Comparison of ENCODE assay signal across 13 mouse cellular contexts in the genomic region with DNA sequence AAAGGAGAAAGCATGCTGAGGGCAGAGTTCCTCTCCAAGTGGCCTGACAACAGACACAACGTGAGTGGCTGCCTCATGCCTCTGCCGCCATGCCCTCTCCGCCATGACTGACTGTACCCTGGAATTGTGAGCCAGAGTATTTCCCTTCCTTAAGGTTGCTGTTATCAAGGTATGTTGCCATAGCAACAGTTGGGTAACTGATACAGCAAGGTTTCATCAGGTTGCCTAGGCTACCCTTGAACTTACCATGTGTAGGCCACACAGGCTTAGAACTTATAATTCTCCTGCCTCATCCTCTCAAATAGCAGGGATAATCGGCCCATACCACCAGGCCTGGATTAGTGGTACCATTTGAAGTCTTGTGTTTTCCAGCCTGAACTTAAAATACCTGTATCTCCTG. TPM values are rescaled to one million over a fixed set of nuclear protein-coding genes. Genes with fewer than 3 reads are reported as not detected.
DNase-seq lines count a peak whose midpoint lies in the region; ATAC-seq and TF ChIP-seq lines count a peak whose summit lies in the region.
"Had no signal": no experiment of that assay in that cellular context is flagged by ENCODE, and none has a peak within 500 bp of the region (broad histone marks: within the 10 kb centered on the region; RNA-seq: fewer than 3 reads in every experiment).

No protein-coding gene starts in this region.

- no peak for DNase-seq in midbrain, embryonic 10.5 days (ENCODE audit: low spot score)
- no peak for DNase-seq in midbrain, postnatal 0 days (ENCODE audit: low spot score)
- no peak for DNase-seq in liver, embryonic 11.5 days (ENCODE audit: low spot score)
- DNase-seq in adrenal gland, adult 2 months = no peak
- no peak for DNase-seq in lung, postnatal 4 days
- no peak for DNase-seq in urinary bladder, adult 2 months (ENCODE audit: low spot score)
- DNase-seq: embryo, embryonic 11 days; heart, postnatal 10 days; right cerebral cortex, postnatal 25 days had no signal

- no peak overlapping the region for H3K4me3 ChIP-seq in midbrain, embryonic 10.5 days
- H3K4me3 ChIP-seq in midbrain, postnatal 0 days (ENCODE audit: low read depth, low read length) = no peak overlapping the region
- no peak overlapping the region for H3K4me3 ChIP-seq in embryonic facial prominence, embryonic 13.5 days
- H3K4me3 ChIP-seq in liver, embryonic 11.5 days (ENCODE audit: low read depth, low read length) = no peak overlapping the region
- H3K4me3 ChIP-seq in neural tube, embryonic 15.5 days (replicated peaks) = no peak overlapping the region
- H3K4me3 ChIP-seq: kidney, embryonic 15.5 days; myocyte had no signal

- TF ChIP-seq CTCF in midbrain, postnatal 0 days (IDR thresholded peaks at IDR 0.05) = no peak

- peak overlapping the region; percentile 89 for H3K27ac ChIP-seq in midbrain, embryonic 10.5 days (replicated peaks)
- no peak overlapping the region for H3K27ac ChIP-seq in midbrain, postnatal 0 days (ENCODE audit: low read depth, low read length)
- H3K27ac ChIP-seq in embryonic facial prominence, embryonic 13.5 days = 0 out of 2 replicates have a peak overlapping the region, but pooled peaks have one; percentile 39
- 0 out of 2 replicates have a peak overlapping the region, but pooled peaks have one; percentile 9 for H3K27ac ChIP-seq in liver, embryonic 11.5 days (ENCODE audit: low read depth, low read length)
- 0 out of 2 replicates have a peak overlapping the region, but pooled peaks have one; percentile 48 for H3K27ac ChIP-seq in neural tube, embryonic 15.5 days (replicated peaks)

- 87% methylated on average over 4 of the region's 4 CpGs for WGBS in midbrain, embryonic 10.5 days
- 72% methylated on average over 4 of the region's 4 CpGs for WGBS in midbrain, postnatal 0 days
- 89% methylated on average over 4 of the region's 4 CpGs for WGBS in embryonic facial prominence, embryonic 13.5 days
- 83% methylated on average over 4 of the region's 4 CpGs for WGBS in liver, embryonic 11.5 days
- WGBS in neural tube, embryonic 15.5 days = 85% methylated on average over 4 of the region's 4 CpGs

- no peaks in the 10 kb centered on the region for H3K36me3 ChIP-seq in midbrain, embryonic 10.5 days
- H3K36me3 ChIP-seq in midbrain, postnatal 0 days (ENCODE audit: insufficient read depth, low read length) = no peaks in the 10 kb centered on the region
- no peaks in the 10 kb centered on the region for H3K36me3 ChIP-seq in embryonic facial prominence, embryonic 13.5 days
- no peaks in the 10 kb centered on the region for H3K36me3 ChIP-seq in liver, embryonic 11.5 days (ENCODE audit: control insufficient read depth, insufficient read depth, low read length)
- no peaks in the 10 kb centered on the region for H3K36me3 ChIP-seq in neural tube, embryonic 15.5 days
- H3K36me3 ChIP-seq: kidney, embryonic 15.5 days had no signal

- ATAC-seq in midbrain, postnatal 0 days (ENCODE audit: low FRiP score) = no peak
- ATAC-seq in embryonic facial prominence, embryonic 13.5 days (ENCODE audit: insufficient number of reproducible peaks, insufficient read depth, low FRiP score, low TSS enrichment, low read depth) = no peak
- ATAC-seq in liver, embryonic 11.5 days (replicated peaks; ENCODE audit: low FRiP score) = no peak
- ATAC-seq in neural tube, embryonic 15.5 days (ENCODE audit: low FRiP score) = no peak

- no peaks in the 10 kb centered on the region for H3K9me3 ChIP-seq in midbrain, embryonic 10.5 days (replicated peaks)
- H3K9me3 ChIP-seq in midbrain, postnatal 0 days (ENCODE audit: low read length) = no peaks in the 10 kb centered on the region
- H3K9me3 ChIP-seq in embryonic facial prominence, embryonic 13.5 days = no peaks in the 10 kb centered on the region
- no peaks in the 10 kb centered on the region for H3K9me3 ChIP-seq in liver, embryonic 11.5 days (ENCODE audit: control insufficient read depth, low read length)
- H3K9me3 ChIP-seq in neural tube, embryonic 15.5 days (replicated peaks) = no peaks in the 10 kb centered on the region
- H3K9me3 ChIP-seq: kidney, embryonic 15.5 days had no signal

- no peak overlapping the region for H3K4me2 ChIP-seq in midbrain, postnatal 0 days (ENCODE audit: low read depth, low read length, poor library complexity, severe bottlenecking)
- H3K4me2 ChIP-seq in embryonic facial prominence, embryonic 13.5 days = no peak overlapping the region
- H3K4me2 ChIP-seq in liver, embryonic 11.5 days = no peak overlapping the region
- no peak overlapping the region for H3K4me2 ChIP-seq in neural tube, embryonic 15.5 days

- peaks cover 92% of the 10 kb centered on the region for H3K4me1 ChIP-seq in midbrain, embryonic 10.5 days
- no peaks in the 10 kb centered on the region for H3K4me1 ChIP-seq in midbrain, postnatal 0 days (ENCODE audit: insufficient read depth, low read length)
- H3K4me1 ChIP-seq in embryonic facial prominence, embryonic 13.5 days = peaks cover 38% of the 10 kb centered on the region
- peaks cover 23% of the 10 kb centered on the region for H3K4me1 ChIP-seq in liver, embryonic 11.5 days (replicated peaks; ENCODE audit: control insufficient read depth, insufficient read depth, low read length)
- peaks cover 59% of the 10 kb centered on the region for H3K4me1 ChIP-seq in neural tube, embryonic 15.5 days

- H3K27me3 ChIP-seq in midbrain, embryonic 10.5 days (ENCODE audit: low read depth, poor library complexity, severe bottlenecking) = no peaks in the 10 kb centered on the region
- H3K27me3 ChIP-seq in midbrain, postnatal 0 days (ENCODE audit: insufficient read depth, low read length) = no peaks in the 10 kb centered on the region
- H3K27me3 ChIP-seq in embryonic facial prominence, embryonic 13.5 days = no peaks in the 10 kb centered on the region
- no peaks in the 10 kb centered on the region for H3K27me3 ChIP-seq in liver, embryonic 11.5 days (replicated peaks; ENCODE audit: control insufficient read depth, insufficient read depth, low read length)
- H3K27me3 ChIP-seq in neural tube, embryonic 15.5 days (replicated peaks) = no peaks in the 10 kb centered on the region
- H3K27me3 ChIP-seq: kidney, embryonic 15.5 days had no signal

- H3K9ac ChIP-seq in midbrain, postnatal 0 days (replicated peaks; ENCODE audit: low read length, poor library complexity, severe bottlenecking) = no peak overlapping the region
- H3K9ac ChIP-seq in embryonic facial prominence, embryonic 13.5 days = no peak overlapping the region
- H3K9ac ChIP-seq in liver, embryonic 11.5 days (ENCODE audit: low read depth, low read length) = no peak overlapping the region
- no peak overlapping the region for H3K9ac ChIP-seq in neural tube, embryonic 15.5 days (replicated peaks)
- H3K9ac ChIP-seq: kidney, embryonic 15.5 days had no signal

RNA-seq across cellular contexts. Expression of a gene that starts 58.3 kb away (rescaled TPM):
- polyA plus RNA-seq in midbrain, embryonic 10.5 days (2016; fragmentation: Nextera tagmentation; extraction: Ambion mirVana) = 32.3 and 33.7 TPM in 2 replicates
- 37.1 and 53.8 TPM in 2 replicates for total RNA-seq in midbrain, postnatal 0 days (2014; rRNA removed)
- 17.4 and 18.0 TPM in 2 replicates for polyA plus RNA-seq in midbrain, postnatal 0 days (2015; fragmentation: Nextera tagmentation; extraction: Ambion mirVana)
- 28.4 and 28.5 TPM in 2 replicates for polyA plus RNA-seq in embryonic facial prominence, embryonic 13.5 days (2015; fragmentation: Nextera tagmentation; extraction: Ambion mirVana)
- 16.1 and 16.5 TPM in 2 replicates for polyA plus RNA-seq in liver, embryonic 11.5 days (2014; fragmentation: Nextera tagmentation; extraction: Ambion mirVana)
- polyA plus RNA-seq in neural tube, embryonic 15.5 days (2015; fragmentation: Nextera tagmentation; extraction: Ambion mirVana) = 22.0 and 24.9 TPM in 2 replicates
- 10 to 100 TPM; 11.2 to 18.2 TPM for total RNA-seq in adrenal gland, adult 2 months (2021)
- polyA plus RNA-seq in adrenal gland, adult 2 months (2012; rRNA removed) = 35.4 and 37.9 TPM in 2 replicates
- 7.5 and 8.7 TPM in 2 replicates for polyA plus RNA-seq in urinary bladder, adult 2 months (2012; rRNA removed)
